Mouse (Mus musculus): ENCODE measurements at regions not wholly inside any gene's neighbourhood (a gene's known extent, or its start where the extent isn't known, plus 50 kb on each side); places are given as distances from the start of the nearest gene placed in this dataset.

DNA sequence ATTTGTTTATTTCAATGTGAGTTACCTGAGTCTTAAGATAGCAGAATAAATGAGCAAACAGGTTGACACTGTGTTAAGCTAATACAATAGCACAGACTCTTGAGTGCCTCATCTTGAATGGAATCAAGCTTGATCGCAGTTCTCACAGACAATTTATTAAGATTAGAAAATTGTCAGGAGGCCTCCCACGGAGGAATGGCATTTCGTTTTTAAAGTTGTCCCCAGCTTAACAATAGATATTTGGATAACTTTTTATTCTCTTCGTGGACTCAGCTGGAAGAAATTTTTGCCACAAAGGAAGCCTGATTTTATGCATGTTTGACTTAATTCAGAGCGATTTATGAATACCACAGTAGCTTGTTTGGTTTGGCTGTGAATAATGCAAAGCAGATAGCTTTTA, 1422.0 kb upstream of the Slc10a2 start:
- TF ChIP-seq POLR2A (IDR thresholded peaks at IDR 0.05; ENCODE audit: extremely low read depth, insufficient read depth, low read length) (no peak), CTCF (IDR thresholded peaks at IDR 0.05; ENCODE audit: extremely low read depth, insufficient read depth, low read length) (no peak)

Data from cortical plate, adult 2 months (tissue).